Mouse (Mus musculus) cerebellum, adult 2 months (tissue): ENCODE measurements around the gene Sowahb. TPM values are rescaled to one million over a fixed set of nuclear protein-coding genes. Genes with fewer than 3 reads are reported as not detected.
A peak's percentile ranks its signal among the peaks of the same experiment; 100 is the strongest.

ENCODE experiments used
- DNase-seq, 2 experiments: peaks; one replicate each; pipeline ENCODE4 v3.0.0; 2021
- H3K27ac ChIP-seq: fragments of 200-500 bp; 2 replicates; pipeline ENCODE4 v1.5.1; 2012; ENCODE audit warnings: low read length, control low read depth, inconsistent platforms; ENCODE audit not compliant: insufficient read depth
- H3K27me3 ChIP-seq: fragments of 200-500 bp; 2 replicates; pipeline ENCODE4 v1.6.1; 2012; ENCODE audit warnings: inconsistent platforms, mild to moderate bottlenecking, low read length, moderate library complexity; ENCODE audit not compliant: control insufficient read depth, insufficient read depth
- H3K4me1 ChIP-seq: fragments of 200-500 bp; 2 replicates; pipeline ENCODE4 v1.6.1; 2011; ENCODE audit warnings: low read length; ENCODE audit not compliant: control insufficient read depth, insufficient read depth
- H3K4me3 ChIP-seq: fragments of 200-500 bp; replicated peaks from 2 replicates; pipeline ENCODE3; 2011; ENCODE audit warnings: mild to moderate bottlenecking, low read depth, low read length, control low read depth; ENCODE audit not compliant: insufficient read depth
- CTCF ChIP-seq: fragments of 200-500 bp; IDR thresholded peaks from 2 replicates; pipeline ENCODE4 v1.5.1; 2011; ENCODE audit warnings: low read depth, mild to moderate bottlenecking, control low read depth, low read length, moderate library complexity, borderline replicate concordance; ENCODE audit not compliant: insufficient read depth
- POLR2A ChIP-seq: fragments of 200-500 bp; IDR thresholded peaks from 2 replicates; pipeline ENCODE4 v1.6.1; 2011; ENCODE audit warnings: low read length, control low read depth, borderline replicate concordance; ENCODE audit not compliant: insufficient read depth
- WGBS: fragments of 180-500 bp; shearing (Covaris S2); methylation state at CpG from one replicate; pipeline ENCODE4 v1.1.7; 2018; 5-methylcytosine and 5-hydroxymethylcytosine counted together
- polyA plus RNA-seq: library from polyadenylated mRNA; depleted of rRNA; stranded (reverse); fragments of >200 nt; gene quantifications from 2 replicates; pipeline ENCODE4 v1.2.3, GENCODE M21; 2012

Sowahb gene
- polyA plus RNA-seq, 1 experiment = 17.0 TPM

DNA sequence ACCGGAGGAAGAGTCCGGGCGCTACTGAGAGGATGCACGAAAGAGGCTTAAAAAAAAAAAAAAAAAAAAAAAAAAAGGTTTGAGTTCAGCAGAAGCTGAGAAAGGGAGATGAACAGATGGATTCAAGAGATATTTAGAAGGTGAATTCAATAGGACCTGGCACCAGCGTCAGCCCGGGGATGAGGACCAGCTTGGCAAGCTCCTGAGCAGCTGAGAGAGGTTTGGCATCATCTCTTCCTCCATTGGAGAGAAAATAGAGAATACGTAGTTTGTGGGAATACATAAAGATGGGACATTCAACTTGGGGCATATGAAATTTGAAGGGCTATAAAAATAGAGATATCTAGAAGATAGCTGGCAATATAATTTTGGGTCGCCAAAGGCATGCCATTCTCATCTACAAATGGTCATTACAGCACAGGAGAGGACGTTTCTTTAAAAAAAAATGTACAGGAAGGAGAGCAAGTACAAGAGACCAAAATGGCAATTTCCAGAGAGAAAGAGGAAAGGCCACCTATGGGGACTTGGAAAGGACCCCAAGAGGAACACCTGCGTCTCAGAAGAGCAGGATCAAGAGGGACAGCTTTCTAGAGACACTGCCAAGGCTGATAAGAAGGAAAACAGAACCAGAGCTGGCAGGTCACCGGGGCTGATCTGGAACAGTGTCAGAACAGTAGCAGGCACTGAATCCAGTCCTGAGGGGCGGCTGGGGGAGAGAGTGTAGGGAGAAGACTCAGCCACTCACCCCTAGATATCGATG, 3.8 kb upstream of the Sowahb start:
- Histone ChIP-seq H3K4me1 (peaks cover 26% of the 10 kb centered on the region), H3K27ac (peak overlapping the region; percentile 99), H3K27me3 (no peaks in the 10 kb centered on the region), H3K4me3 (peak overlapping the region; percentile 50)
- TF ChIP-seq CTCF = no peak
- TF ChIP-seq POLR2A = no peak; the same call in 1 of the 2 replicates
- peak; percentile 89 to 94 for DNase-seq
- 10% methylated on average over 13 of the region's 13 CpGs for WGBS

DNA sequence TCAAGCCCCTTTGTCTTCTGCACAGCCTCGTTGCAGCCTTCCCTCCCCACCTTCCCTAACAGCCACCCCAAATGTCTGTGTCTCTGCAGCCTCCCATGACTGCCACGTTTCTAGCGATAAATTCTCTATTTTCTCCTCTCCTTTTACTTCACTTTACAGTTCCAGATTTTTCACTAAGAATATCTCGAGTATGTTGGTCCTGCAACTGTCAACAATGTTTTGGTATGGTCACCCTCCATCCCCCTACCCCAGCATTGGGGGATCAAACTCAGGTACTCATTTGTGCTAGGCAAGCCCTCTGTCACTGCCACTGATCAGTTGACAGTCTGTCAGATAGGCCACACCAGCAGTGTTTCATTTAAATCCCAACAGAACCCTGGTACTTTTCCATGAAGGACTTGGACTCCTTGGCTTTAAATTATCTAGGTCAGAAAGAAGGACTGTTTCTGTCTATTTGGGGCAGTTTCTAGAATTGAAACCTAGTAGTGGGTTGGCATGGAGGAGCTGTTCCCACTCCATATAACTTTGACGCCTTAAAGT, 1.6 kb upstream of the Sowahb start:
- TF ChIP-seq CTCF = no peak
- TF ChIP-seq POLR2A = peak; percentile 32; the same call in 1 of the 2 replicates
- WGBS = 17% methylated on average over 5 of the region's 5 CpGs
- DNase-seq = peak; percentile 65 to 81
- Histone ChIP-seq H3K4me1 (peaks cover 17% of the 10 kb centered on the region), H3K27me3 (no peaks in the 10 kb centered on the region), H3K27ac (peak overlapping the region; percentile 94), H3K4me3 (peak overlapping the region; percentile 88)

DNA sequence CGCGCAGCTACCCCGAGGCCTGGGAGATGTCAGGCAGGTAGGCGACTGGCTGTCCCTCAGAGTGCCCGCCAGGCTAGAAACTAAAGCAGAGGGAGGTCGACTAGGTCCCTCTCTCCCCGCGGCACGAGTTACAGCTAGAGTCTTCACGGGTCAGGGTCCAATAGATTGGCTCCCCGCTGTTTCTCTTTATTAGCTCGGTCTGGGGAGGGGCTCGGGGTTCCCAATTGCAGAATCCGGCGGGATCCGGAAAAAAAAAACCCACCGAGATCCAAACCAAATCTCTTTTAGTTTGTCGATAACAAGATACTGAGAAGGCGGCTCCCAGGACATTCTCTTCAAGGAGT, 521 bp upstream of the Sowahb start:
- no peak for TF ChIP-seq POLR2A
- no peak for TF ChIP-seq CTCF
- Histone ChIP-seq H3K27me3 (no peaks in the 10 kb centered on the region), H3K4me3 (peak overlapping the region; percentile 88), H3K27ac (peak overlapping the region; percentile 99), H3K4me1 (peaks cover 16% of the 10 kb centered on the region)
- 3% methylated on average over 19 of the region's 19 CpGs for WGBS
- no peak for DNase-seq

DNA sequence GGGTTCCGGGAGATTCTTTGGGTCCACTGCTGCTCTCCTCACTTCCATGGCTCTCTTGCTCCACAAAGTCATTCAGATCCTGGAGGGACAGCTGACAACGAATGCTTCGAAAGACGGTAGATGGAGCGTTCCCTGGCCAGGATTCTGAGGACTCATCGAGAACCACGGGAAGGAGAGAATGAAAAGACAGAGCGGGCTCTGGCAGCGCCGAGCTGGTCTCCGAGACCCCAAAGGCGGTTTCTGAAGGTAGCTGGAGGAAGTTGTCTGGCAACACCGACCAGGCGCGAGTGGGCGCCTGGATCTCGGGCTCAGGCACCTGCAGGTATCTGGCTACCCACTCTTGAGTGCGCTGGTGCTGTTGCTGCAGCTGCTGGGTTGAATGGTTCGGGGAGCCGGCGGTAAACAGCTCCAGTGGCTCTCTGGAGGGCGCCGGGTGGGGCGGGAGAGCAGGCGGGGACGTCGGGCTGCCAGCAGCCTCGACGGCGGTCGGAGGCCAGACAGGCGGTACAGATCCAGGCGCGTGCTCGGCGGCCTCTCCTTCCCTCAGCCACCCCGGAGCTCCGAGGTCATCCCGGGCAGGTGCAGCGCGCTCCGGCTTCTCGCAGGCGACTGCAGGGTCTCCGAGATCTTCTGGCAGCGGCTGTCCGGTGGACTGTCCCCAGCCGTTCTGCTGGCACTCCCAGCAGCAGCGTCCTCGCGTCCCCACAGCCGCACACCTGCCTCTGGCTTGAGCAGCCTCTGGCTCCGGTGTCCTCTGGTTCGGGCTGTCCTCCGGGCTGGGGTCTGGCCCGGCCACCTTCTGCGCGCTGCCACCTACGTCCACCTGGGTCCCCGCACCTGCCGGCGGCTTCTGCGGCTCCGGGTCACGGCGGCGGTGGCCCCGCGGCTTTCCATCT, 886 bp downstream of the Sowahb start:
- TF ChIP-seq CTCF (no peak), POLR2A (no peak)
- Histone ChIP-seq H3K4me1 (peaks cover 13% of the 10 kb centered on the region), H3K27ac (peak overlapping the region; percentile 99), H3K27me3 (no peaks in the 10 kb centered on the region), H3K4me3 (peak overlapping the region; percentile 88)
- DNase-seq = peak; percentile 52 to 70
- WGBS = 1% methylated on average over 69 of the region's 69 CpGs

DNA sequence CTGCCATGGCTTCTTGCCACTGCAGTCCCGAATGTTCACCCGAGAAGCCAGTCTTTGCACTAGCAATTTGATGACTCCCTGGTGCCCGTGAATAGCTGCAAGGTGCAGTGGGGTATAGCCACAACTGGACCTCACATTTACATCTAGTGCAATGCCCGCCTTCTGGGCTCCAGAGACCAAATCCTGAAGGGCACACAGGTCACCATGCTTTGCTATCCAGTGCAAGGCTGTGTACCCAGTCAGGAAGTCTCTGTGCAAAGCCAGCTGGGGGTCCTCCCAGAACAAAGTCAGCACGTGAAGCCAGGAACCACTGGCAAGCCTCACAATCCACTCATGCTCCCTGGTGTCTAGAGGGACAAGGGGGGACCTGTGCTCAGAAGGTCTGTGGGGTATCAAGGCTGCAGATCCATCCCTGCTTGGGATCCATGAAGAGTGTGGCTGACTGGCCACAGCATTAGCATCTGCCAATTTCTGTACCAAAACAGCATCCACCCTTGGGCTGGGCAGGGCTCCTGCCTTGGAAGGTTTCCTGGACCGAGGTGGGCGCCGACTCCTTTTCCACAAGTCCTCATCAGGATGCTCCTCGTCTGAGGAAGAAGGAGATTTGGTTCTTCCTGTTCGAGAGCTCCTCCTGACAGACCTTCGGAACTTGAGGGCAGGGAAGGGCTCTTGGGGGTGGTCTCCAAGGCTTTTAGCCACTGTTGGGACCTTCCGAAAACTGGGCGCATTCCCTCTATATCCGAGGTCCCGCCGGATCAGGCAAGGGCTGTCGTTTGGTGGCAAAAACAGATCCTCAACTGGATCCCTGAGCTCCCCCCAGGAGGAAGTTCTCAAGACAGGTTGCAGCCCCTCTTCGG, 1.8 kb downstream of the Sowahb start:
- Histone ChIP-seq H3K4me3 (peak overlapping the region; percentile 88), H3K4me1 (peaks cover 12% of the 10 kb centered on the region), H3K27me3 (no peaks in the 10 kb centered on the region), H3K27ac (peak overlapping the region; percentile 99)
- 18% methylated on average over 18 of the region's 18 CpGs for WGBS
- no peak for TF ChIP-seq CTCF
- TF ChIP-seq POLR2A = no peak
- DNase-seq = peak; percentile 41 to 55

DNA sequence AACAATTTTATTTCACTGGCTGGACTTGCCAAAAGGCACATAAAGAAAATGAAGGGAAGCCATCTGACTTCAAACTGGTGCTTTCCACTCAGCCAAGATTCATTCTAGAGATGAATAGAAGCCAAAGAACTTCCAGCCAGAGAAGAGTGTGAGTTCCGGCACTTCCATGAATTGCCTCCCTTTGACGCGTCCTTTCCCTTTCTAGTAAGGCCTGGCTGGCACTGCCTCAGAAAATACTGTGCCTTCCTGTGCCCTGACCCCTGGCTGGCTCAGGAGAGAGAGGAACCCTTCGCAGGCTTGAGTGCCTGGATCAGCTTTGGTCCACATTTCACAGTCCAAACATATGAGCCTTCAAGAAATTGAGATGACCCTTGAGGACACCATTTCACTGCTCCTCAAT, 2.8 kb downstream of the Sowahb start:
- WGBS = 6% methylated on average over 4 of the region's 4 CpGs

DNA sequence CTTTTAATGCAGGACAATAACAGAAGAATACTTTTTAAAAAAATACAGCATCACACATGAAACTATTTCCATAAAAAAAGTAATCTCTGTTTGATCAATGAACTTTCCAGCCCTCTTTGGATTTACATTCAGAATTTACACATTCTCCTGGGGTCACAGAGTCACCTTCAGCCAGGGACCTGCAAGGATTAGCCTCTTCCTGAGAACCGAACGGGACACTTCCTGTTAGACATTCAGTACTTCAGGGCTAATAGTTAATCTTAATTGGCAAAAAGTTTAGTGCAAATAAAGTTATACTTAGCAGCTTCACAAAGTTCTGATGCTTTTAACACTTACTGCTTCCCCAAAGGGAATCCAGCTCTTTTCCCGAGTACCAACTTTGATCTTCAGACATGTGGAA, 3.5 kb downstream of the Sowahb start:
- H3K4me1 ChIP-seq = peaks cover 9% of the 10 kb centered on the region; the same call in 1 of the 2 replicates
- peak overlapping the region; percentile 88 for H3K4me3 ChIP-seq
- 33% methylated on average over 3 of the region's 3 CpGs for WGBS
- peak in 1 of 2 experiments; percentile 6 for DNase-seq
- no peak overlapping the region for H3K27ac ChIP-seq
- H3K27me3 ChIP-seq = no peaks in the 10 kb centered on the region
- TF ChIP-seq POLR2A (no peak), CTCF (no peak)

More for the DNA sequence above, 2.8 kb downstream of the Sowahb start:
- no peaks in the 10 kb centered on the region for H3K27me3 ChIP-seq
- peak in 1 of 2 experiments; percentile 41 for DNase-seq
- H3K27ac ChIP-seq = no peak overlapping the region
- H3K4me1 ChIP-seq = peaks cover 11% of the 10 kb centered on the region
- TF ChIP-seq POLR2A (no peak), CTCF (no peak)
- H3K4me3 ChIP-seq = peak overlapping the region; percentile 88
